Mouse (Mus musculus): Measurements from ENCODE around the gene Tmem102.

GRCm38 (mm10) chr11:69800392-69801197 is 4.8 kb downstream of the Tmem102 start:
- no peak for TF ChIP-seq POLR2A (IDR thresholded peaks at IDR 0.05; ENCODE audit: insufficient read length, low read depth)
- no peak for TF ChIP-seq MAX (IDR thresholded peaks at IDR 0.05; ENCODE audit: low read depth)
- TF ChIP-seq CEBPB (IDR thresholded peaks at IDR 0.05; ENCODE audit: insufficient read depth, poor library complexity, severe bottlenecking), result no peak
- no peak for TF ChIP-seq TCF3 (IDR thresholded peaks at IDR 0.05; ENCODE audit: insufficient read length, low read depth)
- TF ChIP-seq SRF (IDR thresholded peaks at IDR 0.05; ENCODE audit: control insufficient read depth, insufficient read length, low read depth), result no peak
- TF ChIP-seq MYOG (IDR thresholded peaks at IDR 0.05; ENCODE audit: control insufficient read depth in 1 of 3, insufficient read depth in 1 of 3, insufficient read length in 2 of 3, low read depth in 2 of 3), result no peak
- TF ChIP-seq REST (IDR thresholded peaks at IDR 0.05; ENCODE audit: insufficient read depth, insufficient read length), result no peak
- TF ChIP-seq E2F4 (IDR thresholded peaks at IDR 0.05; ENCODE audit: insufficient read depth), result no peak
- TF ChIP-seq POLR2AphosphoS2 (IDR thresholded peaks at IDR 0.05; ENCODE audit: insufficient read length, low read depth), result no peak
- TF ChIP-seq USF1 (IDR thresholded peaks at IDR 0.05; ENCODE audit: low read depth), result peak; percentile 28

Data from myocyte (in vitro differentiated cells).